Mouse (Mus musculus) kidney, adult 2 months (tissue): ENCODE data around the gene Lfng.

Experiments used
- CTCF ChIP-seq: fragments of 200-500 bp; conservative IDR thresholded peaks from 2 replicates; pipeline ENCODE4 v1.5.1; 2011; ENCODE audit warnings: low read depth, mild to moderate bottlenecking, control low read depth, low read length, moderate library complexity, mixed read lengths; ENCODE audit not compliant: insufficient read depth, insufficient read length
- POLR2A ChIP-seq: fragments of 200-500 bp; IDR thresholded peaks from one replicate; pipeline ENCODE4 v1.6.1; 2011; ENCODE audit warnings: low read depth, low read length, control low read depth

DNA sequence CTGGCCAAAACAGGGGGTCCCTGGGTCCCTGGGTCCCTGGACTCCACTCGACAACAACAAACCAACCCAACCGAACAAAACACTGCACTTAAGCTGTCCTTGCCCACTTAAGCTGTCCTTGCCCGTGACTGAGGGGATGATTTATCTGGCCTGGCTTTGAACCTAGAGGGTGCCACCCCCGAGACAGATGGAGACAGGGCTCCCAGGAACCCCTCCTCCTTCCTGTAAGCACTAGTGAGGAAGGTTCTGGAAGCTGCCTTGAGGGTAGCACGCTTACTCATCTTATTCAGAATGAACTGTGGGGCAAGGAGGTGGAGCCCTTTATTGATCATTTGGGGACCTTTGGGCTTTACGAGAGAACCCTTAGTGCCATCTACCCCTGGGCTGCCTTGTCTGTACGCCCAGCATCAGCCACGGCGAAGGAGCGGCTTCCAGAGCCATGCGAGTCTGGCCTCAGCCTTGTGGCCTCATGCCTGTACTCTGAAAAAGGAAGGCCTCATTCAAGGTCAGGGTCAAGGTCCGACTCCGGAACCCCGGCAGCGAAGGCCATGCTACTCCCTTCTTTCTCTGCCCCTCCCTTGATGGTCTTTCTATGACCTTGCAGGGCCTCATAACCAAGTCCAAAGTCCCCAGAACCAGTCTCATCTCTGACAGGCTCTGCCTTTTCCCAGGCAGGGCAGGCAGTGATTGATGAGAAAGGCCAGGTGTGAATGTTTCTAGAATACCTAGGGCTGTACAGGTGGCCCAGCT lies 47.2 kb downstream of the Lfng start:
- TF ChIP-seq POLR2A, result no peak
- no peak for TF ChIP-seq CTCF
